Mouse (Mus musculus) spleen, postnatal 14 days (tissue): ENCODE measurements around the gene Tmem200a.
"Not testable (repeated sequence)": the region's sequence is repeated elsewhere in the genome, so short reads cannot be mapped to it uniquely, and the experiment has no call there.

Experiments
- DNase-seq, 2 experiments: peaks; one replicate each; pipeline ENCODE4 v3.0.0; 2021 to 2022; ENCODE audit warnings: low spot score in 2 of 2

Gene Tmem200a

GRCm38 (mm10) chr10:25982617-25983016 lies 96.2 kb downstream of the Tmem200a start:
- no peak for DNase-seq

- DNase-seq = no peak
These were observed 116.0 kb downstream of the Tmem200a start for GRCm38 (mm10) chr10:25962863-25963262.

GRCm38 (mm10) chr10:25961066-25961465 lies 117.8 kb downstream of the Tmem200a start:
- DNase-seq = no peak

GRCm38 (mm10) chr10:25958762-25959753 lies 119.8 kb downstream of the Tmem200a start:
- DNase-seq = no peak

- no peak for DNase-seq
These were observed 124.1 kb downstream of the Tmem200a start for GRCm38 (mm10) chr10:25954641-25955228.

- DNase-seq = no peak
These were observed 126.0 kb downstream of the Tmem200a start for GRCm38 (mm10) chr10:25952838-25953237.

- DNase-seq = no peak
These were observed 126.7 kb downstream of the Tmem200a start for GRCm38 (mm10) chr10:25952150-25952549.

GRCm38 (mm10) chr10:25945866-25946265 lies 133.0 kb downstream of the Tmem200a start:
- DNase-seq = no peak

GRCm38 (mm10) chr10:25944641-25945040 lies 134.2 kb downstream of the Tmem200a start:
- DNase-seq = no peak

GRCm38 (mm10) chr10:25931796-25932195 lies 147.1 kb downstream of the Tmem200a start:
- no peak for DNase-seq

GRCm38 (mm10) chr10:25929401-25930150 lies 149.3 kb downstream of the Tmem200a start:
- DNase-seq = no peak

GRCm38 (mm10) chr10:25928861-25929368 lies 149.9 kb downstream of the Tmem200a start:
- no peak for DNase-seq

- DNase-seq = no peak
These were observed 150.4 kb downstream of the Tmem200a start for GRCm38 (mm10) chr10:25928448-25928786.

GRCm38 (mm10) chr10:25927553-25928447 lies 151.1 kb downstream of the Tmem200a start:
- DNase-seq = no peak

GRCm38 (mm10) chr10:25920640-25921278 lies 158.1 kb downstream of the Tmem200a start:
- DNase-seq = no peak

- DNase-seq = no peak
These were observed 160.7 kb downstream of the Tmem200a start for GRCm38 (mm10) chr10:25918103-25918502.

- DNase-seq = no peak
These were observed 168.6 kb downstream of the Tmem200a start for GRCm38 (mm10) chr10:25910270-25910669.

- DNase-seq = no peak
These were observed 170.5 kb downstream of the Tmem200a start for GRCm38 (mm10) chr10:25908027-25909012.

GRCm38 (mm10) chr10:25894126-25894525 lies 184.7 kb downstream of the Tmem200a start:
- DNase-seq = not testable (repeated sequence)
